Mouse (Mus musculus): ENCODE measurements around the gene Crlf3.

- TF ChIP-seq CTCF (conservative IDR thresholded peaks at IDR 0.05; ENCODE audit: low read length) (no peak), NANOG (IDR thresholded peaks at IDR 0.05; ENCODE audit: borderline replicate concordance, low read length) (no peak)
Observed at GRCm38 (mm10) chr11:80072365-80072764, 8.4 kb downstream of the Crlf3 start.
